Mouse (Mus musculus) erythroblast, embryonic 14.5 days (primary cell): ENCODE data around the gene Fbxl17.

Source experiments
- GATA1 ChIP-seq: IDR thresholded peaks from 2 replicates; pipeline ENCODE4 v1.6.1; 2012; ENCODE audit warnings: low read length, inconsistent platforms, mixed read lengths
- TAL1 ChIP-seq: IDR thresholded peaks from 3 replicates; pipeline ENCODE4 v1.6.1; 2012; ENCODE audit warnings: low read length, inconsistent platforms, mixed read lengths

DNA sequence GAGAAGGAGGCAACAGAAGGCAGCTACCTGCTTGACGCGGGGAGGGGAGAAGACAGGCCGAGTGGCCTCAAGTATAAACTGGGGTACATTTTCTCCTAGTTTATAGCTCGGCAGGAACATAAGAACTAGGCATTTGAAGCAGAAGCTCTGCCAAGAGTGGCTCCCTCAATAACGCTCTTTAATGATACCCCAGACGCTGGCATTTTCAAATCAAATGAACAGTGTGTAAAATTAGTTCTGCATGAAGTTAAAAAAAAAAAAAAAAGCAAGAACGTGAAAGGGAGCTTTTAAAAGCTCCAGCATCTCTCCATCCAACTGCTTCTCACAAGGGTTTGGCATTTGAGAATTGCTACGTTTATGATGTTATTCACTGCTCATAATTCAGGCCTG lies 423.8 kb downstream of the Fbxl17 start:
- no peak for TF ChIP-seq GATA1
- TF ChIP-seq TAL1, result no peak
